Mouse (Mus musculus) CH12.LX (cell line): ENCODE data around the gene Hes2. TPM values are rescaled to one million over a fixed set of nuclear protein-coding genes. Genes with fewer than 3 reads are reported as not detected.

ENCODE experiments used
- DNase-seq: peaks from one replicate; pipeline ENCODE4 v3.0.0-alpha.2; 2013; ENCODE audit errors: extremely low read depth
- H3K27ac ChIP-seq: 2 replicates; pipeline ENCODE4 v1.5.1; 2012; ENCODE audit warnings: low read depth, mild to moderate bottlenecking, control low read depth, moderate library complexity; ENCODE audit not compliant: insufficient read depth
- H3K27me3 ChIP-seq: replicated peaks from 2 replicates; pipeline ENCODE3; 2012; ENCODE audit warnings: inconsistent platforms
- H3K36me3 ChIP-seq, 2 experiments: replicated peaks in 1 of 2; 2 replicates each; pipeline versions ENCODE3 to v1.6.1; 2012; ENCODE audit warnings: inconsistent platforms in 1 of 2, low read length in 1 of 2, mild to moderate bottlenecking in 1 of 2, mixed read lengths in 1 of 2, moderate library complexity in 1 of 2; ENCODE audit not compliant: control insufficient read depth in 1 of 2, insufficient read depth in 1 of 2
- H3K4me1 ChIP-seq, 2 experiments: 2 replicates each; pipeline ENCODE4 v1.6.1; 2012; ENCODE audit warnings: inconsistent platforms in 1 of 2, moderate library complexity in 1 of 2; ENCODE audit not compliant: insufficient read depth in 2 of 2, control insufficient read depth in 1 of 2
- H3K4me2 ChIP-seq: 2 replicates; pipeline ENCODE4 v1.6.1; 2012; ENCODE audit warnings: low read depth, mild to moderate bottlenecking, control low read depth; ENCODE audit not compliant: poor library complexity, insufficient read depth, severe bottlenecking
- H3K4me3 ChIP-seq, 3 experiments: fragments of 150-350 bp in 1 of 3; sonication (generic) in 1 of 3; replicated peaks in 1 of 3; 2 replicates each; pipeline versions ENCODE3 to v1.5.1; 2011 to 2012; ENCODE audit warnings: low read depth in 2 of 3, low read length in 2 of 3, mild to moderate bottlenecking in 2 of 3, moderate library complexity in 2 of 3, control low read depth in 1 of 3, improper control_type of control experiment in 1 of 3, inconsistent platforms in 1 of 3, mixed read lengths in 1 of 3; ENCODE audit not compliant: poor library complexity in 1 of 3
- H3K79me2 ChIP-seq: replicated peaks from 2 replicates; pipeline ENCODE4 v1.6.1; 2012; ENCODE audit warnings: mild to moderate bottlenecking, moderate library complexity; ENCODE audit not compliant: control insufficient read depth, poor library complexity, insufficient read depth, severe bottlenecking; ENCODE audit errors: extremely low read depth
- H3K9ac ChIP-seq: 2 replicates; pipeline ENCODE4 v1.6.1; 2012; ENCODE audit warnings: low read depth, mild to moderate bottlenecking, control low read depth, moderate library complexity; ENCODE audit not compliant: insufficient read depth
- H3K9me3 ChIP-seq: replicated peaks from 2 replicates; pipeline ENCODE3; 2012; ENCODE audit warnings: low read length, inconsistent platforms, mixed read lengths
- BHLHE40 ChIP-seq: IDR thresholded peaks from 2 replicates; pipeline ENCODE4 v1.6.1; 2011; ENCODE audit warnings: mild to moderate bottlenecking, low read depth, low read length, improper control_type of control experiment
- CHD2 ChIP-seq: IDR thresholded peaks from 2 replicates; pipeline ENCODE4 v1.6.1; 2011; ENCODE audit warnings: low read length, improper control_type of control experiment
- CTCF ChIP-seq, 2 experiments: IDR thresholded peaks in 1 of 2; conservative IDR thresholded peaks in 1 of 2; 2 replicates each; pipeline ENCODE4 v1.5.1; 2011 to 2012; ENCODE audit warnings: low read depth in 2 of 2, low read length in 2 of 2, improper control_type of control experiment in 1 of 2, inconsistent platforms in 1 of 2, mild to moderate bottlenecking in 1 of 2, moderate library complexity in 1 of 2
- HCFC1 ChIP-seq: IDR thresholded peaks from 2 replicates; pipeline ENCODE4 v1.6.1; 2012; ENCODE audit warnings: low read depth, mild to moderate bottlenecking, inconsistent platforms, low read length, improper control_type of control experiment
- IRF4 ChIP-seq: IDR thresholded peaks from 2 replicates; pipeline ENCODE4 v1.6.1; 2014; ENCODE audit warnings: low read depth, mild to moderate bottlenecking, inconsistent platforms, low read length, improper control_type of control experiment
- JUN ChIP-seq: IDR thresholded peaks from 2 replicates; pipeline ENCODE4 v1.6.1; 2011; ENCODE audit warnings: low read depth, mild to moderate bottlenecking, low read length, improper control_type of control experiment, moderate library complexity; ENCODE audit not compliant: insufficient read depth
- KAT2A ChIP-seq: IDR thresholded peaks from 2 replicates; pipeline ENCODE4 v1.6.1; 2012; ENCODE audit warnings: low read length, improper control_type of control experiment, inconsistent platforms; ENCODE audit not compliant: insufficient replicate concordance
- MAFK ChIP-seq: IDR thresholded peaks from 2 replicates; pipeline ENCODE4 v1.6.1; 2011; ENCODE audit warnings: low read length, improper control_type of control experiment; ENCODE audit not compliant: insufficient replicate concordance
- MAZ ChIP-seq: IDR thresholded peaks from 2 replicates; pipeline ENCODE4 v1.6.1; 2012; ENCODE audit warnings: low read depth, mild to moderate bottlenecking, inconsistent platforms, low read length, improper control_type of control experiment, moderate library complexity
- MXI1 ChIP-seq: IDR thresholded peaks from 2 replicates; pipeline ENCODE4 v1.6.1; 2011; ENCODE audit warnings: mild to moderate bottlenecking, low read depth, low read length, improper control_type of control experiment
- NRF1 ChIP-seq: IDR thresholded peaks from 2 replicates; pipeline ENCODE4 v1.6.1; 2014; ENCODE audit warnings: low read depth, mild to moderate bottlenecking, inconsistent platforms, low read length, improper control_type of control experiment, moderate library complexity
- RAD21 ChIP-seq: IDR thresholded peaks from 2 replicates; pipeline ENCODE4 v1.6.1; 2011; ENCODE audit warnings: low read depth, mild to moderate bottlenecking, low read length, improper control_type of control experiment, moderate library complexity
- RCOR1 ChIP-seq: conservative IDR thresholded peaks from 2 replicates; pipeline ENCODE4 v1.6.1; 2012; ENCODE audit warnings: low read depth, mild to moderate bottlenecking, inconsistent platforms, low read length, improper control_type of control experiment
- TCF12 ChIP-seq: IDR thresholded peaks from 2 replicates; pipeline ENCODE4 v1.6.1; 2014; ENCODE audit warnings: low read depth, mild to moderate bottlenecking, inconsistent platforms, low read length, improper control_type of control experiment
- ZKSCAN1 ChIP-seq: IDR thresholded peaks from 2 replicates; pipeline ENCODE4 v1.6.1; 2012; ENCODE audit warnings: low read depth, inconsistent platforms, low read length, improper control_type of control experiment, borderline replicate concordance
- ZMIZ1 ChIP-seq: IDR thresholded peaks from 2 replicates; pipeline ENCODE4 v1.6.1; 2012; ENCODE audit warnings: low read depth, mild to moderate bottlenecking, inconsistent platforms, low read length, improper control_type of control experiment
- dilution Hi-C: fragments of 300-500 bp; cut with MboI; formaldehyde crosslinking; loops from 2 replicates; pipeline ENCODE4 v1.14.3; 2020; ENCODE audit warnings: low sequenced_read_pairs; ENCODE audit not compliant: extremely low pct_unique_long_range_greater_than_20kb, extremely low pct_ligation_motif_present
- in situ Hi-C: fragments of 300-500 bp; cut with MboI; formaldehyde crosslinking; loops from 3 replicates; pipeline ENCODE4 v1.14.3; 2019; ENCODE audit warnings: low sequenced_read_pairs, low pct_ligation_motif_present, low pct_unique_long_range_greater_than_20kb, mixed read lengths
- polyA plus RNA-seq: library from polyadenylated mRNA; unstranded; fragments of >175 nt; gene quantifications from 2 replicates; pipeline ENCODE4 v1.2.1, GENCODE M21; 2012; ENCODE audit warnings: low read depth; ENCODE audit not compliant: insufficient read length
- total RNA-seq, 2 experiments: library from RNA; depleted of rRNA; stranded (reverse); fragments of 300-350 nt in 1 of 2; fragments of >200 nt in 1 of 2; gene quantifications; 2 replicates each; pipeline ENCODE4 v1.2.3; 2012 to 2014

Gene Hes2
- total and polyA plus RNA-seq, 3 experiments: not detected

DNA sequence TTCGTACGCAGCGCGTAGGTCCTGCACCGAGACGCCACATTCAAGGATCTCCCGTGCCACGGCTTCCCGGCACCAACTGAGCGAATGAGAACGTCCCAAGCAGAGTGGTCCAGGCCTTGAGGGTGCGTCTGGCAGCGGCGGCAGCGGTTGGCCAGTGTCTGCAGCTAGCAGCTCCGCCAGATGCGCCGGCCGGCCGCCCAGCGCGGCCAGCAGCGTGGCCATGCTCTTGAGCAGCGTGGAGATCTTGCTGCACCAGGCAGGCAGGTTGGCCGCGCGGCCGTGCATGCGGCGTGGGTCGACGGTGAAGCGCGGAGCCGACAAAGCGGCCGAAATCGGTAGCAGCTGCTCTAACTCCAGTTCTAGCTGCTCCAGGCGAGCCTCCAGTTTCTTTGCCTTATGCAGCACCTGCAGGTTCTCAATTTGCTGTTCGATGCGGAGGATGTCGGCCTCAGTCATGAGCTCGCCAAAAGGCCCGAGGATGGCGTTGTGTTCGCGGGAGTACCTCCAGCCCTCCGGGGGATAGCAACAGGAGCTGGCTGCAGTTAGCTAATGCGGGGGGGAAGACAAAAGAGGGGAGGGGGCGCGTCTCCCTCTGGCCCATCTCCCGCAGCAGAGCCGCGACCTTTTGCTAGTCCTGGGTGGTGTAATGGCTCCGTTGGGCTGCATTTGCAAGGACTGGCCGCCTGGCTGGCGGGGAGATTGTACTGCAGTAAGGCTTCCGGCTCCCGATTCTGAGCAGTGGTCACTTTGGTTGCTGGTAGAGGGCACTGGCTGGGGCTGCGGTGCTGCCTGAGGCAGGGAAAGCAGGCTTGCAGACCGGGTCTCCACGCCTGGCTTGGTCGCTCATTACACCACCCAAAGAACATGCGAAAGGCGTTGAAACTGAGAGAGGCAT, 32.4 kb upstream of the Hes2 start:
- in situ Hi-C loops (no loop called here), dilution Hi-C loops (no loop called here)
- Histone ChIP-seq H3K9ac (no peak overlapping the region), H3K9me3 (peaks cover 41% of the 10 kb centered on the region), H3K27ac (no peak overlapping the region), H3K36me3 (no peaks in the 10 kb centered on the region), H3K4me1 (peaks cover 18 to 24% of the 10 kb centered on the region in 2 experiments), H3K4me2 (no peak overlapping the region), H3K27me3 (peaks cover 91% of the 10 kb centered on the region), H3K79me2 (no peaks in the 10 kb centered on the region), H3K4me3 (no peak overlapping the region)
- no peak for TF ChIP-seq MAFK
- TF ChIP-seq KAT2A: no peak
- TF ChIP-seq RCOR1: no peak
- no peak for TF ChIP-seq JUN
- TF ChIP-seq ZMIZ1: no peak
- no peak for TF ChIP-seq ZKSCAN1
- no peak for TF ChIP-seq CHD2
- TF ChIP-seq MXI1: no peak
- no peak for TF ChIP-seq NRF1
- DNase-seq: no peak

DNA sequence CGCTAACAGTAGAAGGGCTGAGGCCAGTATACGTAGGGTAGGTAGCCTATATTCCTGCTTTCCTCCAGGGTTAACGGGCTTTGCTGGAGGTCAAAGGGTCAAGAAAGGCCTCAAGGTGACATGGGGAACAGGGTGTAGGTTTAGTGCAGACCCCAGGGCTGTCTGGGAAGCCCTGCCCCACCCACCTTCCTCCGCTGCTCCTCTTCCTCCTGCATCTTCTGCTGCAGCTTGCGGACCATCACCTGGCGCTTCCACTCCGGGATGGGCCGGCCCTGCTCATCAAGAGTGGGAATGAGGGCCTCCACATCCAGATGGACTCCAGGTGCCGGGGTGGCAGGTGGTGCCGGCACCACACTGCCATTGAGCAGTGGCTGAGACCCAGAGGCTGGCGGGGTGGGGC, 30.8 kb upstream of the Hes2 start:
- H3K79me2 ChIP-seq: no peaks in the 10 kb centered on the region
- DNase-seq: no peak
- in situ Hi-C loops: no loop called here
- dilution Hi-C loops: no loop called here
- TF ChIP-seq TCF12 (no peak), NRF1 (no peak), RCOR1 (no peak), CTCF (conservative IDR thresholded peaks at IDR 0.05 in 1 of 2, IDR thresholded peaks at IDR 0.05 in 1 of 2; ENCODE audit: low read depth in 2 of 2, low read length in 2 of 2) (no peak), RAD21 (no peak), IRF4 (no peak), BHLHE40 (no peak), MAZ (no peak), HCFC1 (no peak)
- TF ChIP-seq, all 38 proteins: peak for 0
- no peak overlapping the region for H3K27ac ChIP-seq
- H3K4me3 ChIP-seq: no peak overlapping the region
- H3K36me3 ChIP-seq: no peaks in the 10 kb centered on the region
- H3K4me1 ChIP-seq: peaks cover 19 to 21% of the 10 kb centered on the region in 2 experiments
- no peak overlapping the region for H3K9ac ChIP-seq
- H3K9me3 ChIP-seq: peaks cover 48% of the 10 kb centered on the region
- H3K4me2 ChIP-seq: no peak overlapping the region
- H3K27me3 ChIP-seq: peaks cover 96% of the 10 kb centered on the region
